Mouse (Mus musculus): ENCODE data around the gene Ehmt2. TPM values are rescaled to one million over a fixed set of nuclear protein-coding genes. Genes with fewer than 3 reads are reported as not detected.

Gene Ehmt2
- polyA plus RNA-seq, 1 experiment from 2014 or later: 88.0 TPM

DNA sequence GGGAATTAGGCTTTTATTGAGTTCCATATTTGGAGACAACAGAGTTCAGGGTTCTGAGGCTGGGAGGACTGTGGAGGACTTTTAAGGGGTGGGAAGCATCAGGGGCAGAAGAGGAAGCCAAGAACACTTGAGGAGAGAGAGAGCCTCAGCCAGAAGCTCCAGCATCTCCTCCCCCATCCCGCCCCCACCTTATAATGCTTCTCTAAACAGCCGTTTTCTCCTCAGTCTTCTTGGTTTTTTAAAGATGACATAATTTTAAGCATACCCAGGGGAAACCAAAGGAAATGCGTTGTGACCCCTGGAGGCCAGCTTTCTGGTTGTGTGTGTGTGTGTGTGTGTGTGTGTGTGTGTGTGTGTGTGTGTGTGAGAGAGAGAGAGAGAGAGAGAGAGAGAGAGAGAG lies 63.9 kb downstream of the Ehmt2 start:
- H3K27me3 ChIP-seq (ENCODE audit: low read depth, poor library complexity, severe bottlenecking): peaks cover 72% of the 10 kb centered on the region
- H3K4me3 ChIP-seq: no peak overlapping the region
- DNase-seq (ENCODE audit: low spot score): no peak
- 52% methylated on average over 3 of the region's 3 CpGs for WGBS
- no peaks in the 10 kb centered on the region for H3K36me3 ChIP-seq
- H3K4me1 ChIP-seq: peaks cover 24% of the 10 kb centered on the region
- H3K9me3 ChIP-seq (replicated peaks): no peaks in the 10 kb centered on the region
- H3K27ac ChIP-seq (replicated peaks): no peak overlapping the region

DNA sequence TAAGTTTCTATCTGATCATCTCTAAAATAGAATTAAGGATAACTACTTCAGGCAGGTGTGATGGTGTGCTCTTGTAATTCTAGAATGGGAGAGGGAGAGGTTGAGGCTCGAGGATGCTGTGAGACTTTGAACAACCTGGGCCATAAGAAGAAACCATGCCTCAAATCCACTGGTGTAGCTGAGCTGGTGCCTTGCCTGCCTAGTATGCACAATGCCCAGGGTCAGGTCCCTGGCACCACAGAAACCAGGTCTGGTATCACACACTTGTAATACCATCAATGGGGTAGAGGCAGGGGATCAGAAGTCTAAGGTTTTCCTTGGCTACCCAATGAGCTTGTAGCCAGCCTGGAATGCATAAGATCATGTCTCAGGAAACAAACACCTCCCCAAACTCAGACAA lies 64.6 kb downstream of the Ehmt2 start:
- H3K9me3 ChIP-seq (replicated peaks): no peaks in the 10 kb centered on the region

More for the DNA sequence above, 64.6 kb downstream of the Ehmt2 start:
- H3K4me1 ChIP-seq: peaks cover 24% of the 10 kb centered on the region
- H3K36me3 ChIP-seq: no peaks in the 10 kb centered on the region
- H3K4me3 ChIP-seq: no peak overlapping the region
- WGBS: 58% methylated on average over 1 of the region's 1 CpGs
- DNase-seq (ENCODE audit: low spot score): no peak
- peaks cover 74% of the 10 kb centered on the region for H3K27me3 ChIP-seq (ENCODE audit: low read depth, poor library complexity, severe bottlenecking)
- no peak overlapping the region for H3K27ac ChIP-seq (replicated peaks)

Small RNA genes lying within 50 kb of the gene (microRNA-seq; reads per million reads assigned to microRNA genes)
- gene Mir6972: not detected

Other genes starting within 250 kb of the Ehmt2 start
- not detected in 2 replicates for gene Tnxb, start 227.9 kb upstream of the Ehmt2 start, polyA plus RNA-seq (2016; fragmentation: Nextera tagmentation; extraction: Ambion mirVana)
- gene C4b, start 154.6 kb upstream of the Ehmt2 start, polyA plus RNA-seq (2016; fragmentation: Nextera tagmentation; extraction: Ambion mirVana): not detected in 2 replicates
- gene Cyp21a1, start 93.9 kb upstream of the Ehmt2 start, polyA plus RNA-seq (2016; fragmentation: Nextera tagmentation; extraction: Ambion mirVana): not detected in 2 replicates
- gene Stk19, start 61.5 kb upstream of the Ehmt2 start, polyA plus RNA-seq (2016; fragmentation: Nextera tagmentation; extraction: Ambion mirVana): 30.2 and 30.6 TPM in 2 replicates
- gene Dxo, start 61.5 kb upstream of the Ehmt2 start, polyA plus RNA-seq (2016; fragmentation: Nextera tagmentation; extraction: Ambion mirVana): 81.2 and 88.1 TPM in 2 replicates
- gene Skiv2l, start 48.3 kb upstream of the Ehmt2 start, polyA plus RNA-seq (2016; fragmentation: Nextera tagmentation; extraction: Ambion mirVana): 57.8 and 62.4 TPM in 2 replicates
- 137 and 139 TPM in 2 replicates for gene Nelfe, start 48.1 kb upstream of the Ehmt2 start, polyA plus RNA-seq (2016; fragmentation: Nextera tagmentation; extraction: Ambion mirVana)
- gene Cfb, start 36.0 kb upstream of the Ehmt2 start, polyA plus RNA-seq (2016; fragmentation: Nextera tagmentation; extraction: Ambion mirVana): 1.8 and 2.8 TPM in 2 replicates
- 5.8 and 6.1 TPM in 2 replicates for gene Zbtb12, start 19.0 kb upstream of the Ehmt2 start, polyA plus RNA-seq (2016; fragmentation: Nextera tagmentation; extraction: Ambion mirVana)
- gene Gm20547, start 16.4 kb upstream of the Ehmt2 start, polyA plus RNA-seq (2016; fragmentation: Nextera tagmentation; extraction: Ambion mirVana): 0.07 TPM in 1 of 2 replicates, not detected in the other
- 1.3 TPM in 2 replicates for gene C2, start 204 bp upstream of the Ehmt2 start, polyA plus RNA-seq (2016; fragmentation: Nextera tagmentation; extraction: Ambion mirVana)
- not detected in 2 replicates for gene Slc44a4, start 16.0 kb downstream of the Ehmt2 start, polyA plus RNA-seq (2016; fragmentation: Nextera tagmentation; extraction: Ambion mirVana)
- gene Neu1, start 32.8 kb downstream of the Ehmt2 start, polyA plus RNA-seq (2016; fragmentation: Nextera tagmentation; extraction: Ambion mirVana): 16.1 and 19.2 TPM in 2 replicates
- 0.19 TPM in 1 of 2 replicates, not detected in the other for gene Hspa1b, start 60.8 kb downstream of the Ehmt2 start, polyA plus RNA-seq (2016; fragmentation: Nextera tagmentation; extraction: Ambion mirVana)
- gene Gm20481, start 71.4 kb downstream of the Ehmt2 start, polyA plus RNA-seq (2016; fragmentation: Nextera tagmentation; extraction: Ambion mirVana): 0.27 TPM in 1 of 2 replicates, not detected in the other
- 1.3 and 1.6 TPM in 2 replicates for gene Hspa1a, start 73.7 kb downstream of the Ehmt2 start, polyA plus RNA-seq (2016; fragmentation: Nextera tagmentation; extraction: Ambion mirVana)
- 0.71 and 0.81 TPM in 2 replicates for gene Hspa1l, start 74.2 kb downstream of the Ehmt2 start, polyA plus RNA-seq (2016; fragmentation: Nextera tagmentation; extraction: Ambion mirVana)
- gene Lsm2, start 83.4 kb downstream of the Ehmt2 start, polyA plus RNA-seq (2016; fragmentation: Nextera tagmentation; extraction: Ambion mirVana): 307 and 337 TPM in 2 replicates
- gene Vars, start 102.5 kb downstream of the Ehmt2 start, polyA plus RNA-seq (2016; fragmentation: Nextera tagmentation; extraction: Ambion mirVana): 177 and 210 TPM in 2 replicates
- 0.19 and 0.28 TPM in 2 replicates for gene Vwa7, start 118.1 kb downstream of the Ehmt2 start, polyA plus RNA-seq (2016; fragmentation: Nextera tagmentation; extraction: Ambion mirVana)
- gene Sapcd1, start 129.5 kb downstream of the Ehmt2 start, polyA plus RNA-seq (2016; fragmentation: Nextera tagmentation; extraction: Ambion mirVana): 7.1 and 7.7 TPM in 2 replicates
- 5.4 and 6.3 TPM in 2 replicates for gene Msh5, start 148.3 kb downstream of the Ehmt2 start, polyA plus RNA-seq (2016; fragmentation: Nextera tagmentation; extraction: Ambion mirVana)
- gene Clic1, start 151.5 kb downstream of the Ehmt2 start, polyA plus RNA-seq (2016; fragmentation: Nextera tagmentation; extraction: Ambion mirVana): 216 and 217 TPM in 2 replicates
- 527 and 597 TPM in 2 replicates for gene Ddah2, start 160.6 kb downstream of the Ehmt2 start, polyA plus RNA-seq (2016; fragmentation: Nextera tagmentation; extraction: Ambion mirVana)
- 0.17 TPM in 2 replicates for gene Ly6g6c, start 166.9 kb downstream of the Ehmt2 start, polyA plus RNA-seq (2016; fragmentation: Nextera tagmentation; extraction: Ambion mirVana)
- gene Mpig6b, start 167.7 kb downstream of the Ehmt2 start, polyA plus RNA-seq (2016; fragmentation: Nextera tagmentation; extraction: Ambion mirVana): 1.3 TPM in 2 replicates
- gene Ly6g6e, start 178.4 kb downstream of the Ehmt2 start, polyA plus RNA-seq (2016; fragmentation: Nextera tagmentation; extraction: Ambion mirVana): 0.32 and 0.59 TPM in 2 replicates
- gene Ly6g6d, start 179.6 kb downstream of the Ehmt2 start, polyA plus RNA-seq (2016; fragmentation: Nextera tagmentation; extraction: Ambion mirVana): 2.0 and 3.5 TPM in 2 replicates
- gene Ly6g6f, start 187.1 kb downstream of the Ehmt2 start, polyA plus RNA-seq (2016; fragmentation: Nextera tagmentation; extraction: Ambion mirVana): 0.70 and 0.86 TPM in 2 replicates
- 56.7 and 68.5 TPM in 2 replicates for gene Abhd16a, start 190.8 kb downstream of the Ehmt2 start, polyA plus RNA-seq (2016; fragmentation: Nextera tagmentation; extraction: Ambion mirVana)
- not detected in 2 replicates for gene Ly6g5c, start 209.8 kb downstream of the Ehmt2 start, polyA plus RNA-seq (2016; fragmentation: Nextera tagmentation; extraction: Ambion mirVana)
- gene Ly6g5b, start 217.0 kb downstream of the Ehmt2 start, polyA plus RNA-seq (2016; fragmentation: Nextera tagmentation; extraction: Ambion mirVana): 0.99 and 1.1 TPM in 2 replicates
- 33.4 and 34.5 TPM in 2 replicates for gene Gpank1, start 223.0 kb downstream of the Ehmt2 start, polyA plus RNA-seq (2016; fragmentation: Nextera tagmentation; extraction: Ambion mirVana)
- gene Csnk2b, start 223.6 kb downstream of the Ehmt2 start, polyA plus RNA-seq (2016; fragmentation: Nextera tagmentation; extraction: Ambion mirVana): 299 and 306 TPM in 2 replicates
- gene D17H6S53E, start 227.9 kb downstream of the Ehmt2 start, polyA plus RNA-seq (2016; fragmentation: Nextera tagmentation; extraction: Ambion mirVana): 9.5 and 9.6 TPM in 2 replicates
- 0.53 and 0.66 TPM in 2 replicates for gene Apom, start 233.6 kb downstream of the Ehmt2 start, polyA plus RNA-seq (2016; fragmentation: Nextera tagmentation; extraction: Ambion mirVana)
- gene Bag6, start 236.7 kb downstream of the Ehmt2 start, polyA plus RNA-seq (2016; fragmentation: Nextera tagmentation; extraction: Ambion mirVana): 56.6 and 67.4 TPM in 2 replicates